Mouse (Mus musculus): ENCODE measurements around the gene Stard10. TPM values are rescaled to one million over a fixed set of nuclear protein-coding genes. Genes with fewer than 3 reads are reported as not detected.

The Stard10 gene
- polyA plus RNA-seq, 1 experiment = 114 TPM

GRCm38 (mm10) chr7:101328621-101329158 lies 11.8 kb downstream of the Stard10 start:
- TF ChIP-seq CTCF (IDR thresholded peaks at IDR 0.05; ENCODE audit: control insufficient read depth, insufficient read depth, low read length) (no peak), POLR2A (IDR thresholded peaks at IDR 0.05; ENCODE audit: borderline replicate concordance, control insufficient read depth, low read depth, low read length) (no peak)
- no peak overlapping the region for H3K4me3 ChIP-seq (replicated peaks; ENCODE audit: control insufficient read depth, low read depth, low read length)
- H3K27ac ChIP-seq (ENCODE audit: control insufficient read depth, insufficient read depth, low read depth, low read length, poor library complexity) = no peak overlapping the region
- no peaks in the 10 kb centered on the region; the same call in 1 of the 2 replicates for H3K4me1 ChIP-seq (ENCODE audit: control insufficient read depth, insufficient read depth, low read length)
- 65% methylated on average over 4 of the region's 4 CpGs for WGBS

- TF ChIP-seq POLR2A (IDR thresholded peaks at IDR 0.05; ENCODE audit: borderline replicate concordance, control insufficient read depth, low read depth, low read length) = no peak
- TF ChIP-seq CTCF (IDR thresholded peaks at IDR 0.05; ENCODE audit: control insufficient read depth, insufficient read depth, low read length) = no peak
- WGBS = 86% methylated on average over 4 of the region's 4 CpGs
- H3K4me1 ChIP-seq (ENCODE audit: control insufficient read depth, insufficient read depth, low read length) = no peaks in the 10 kb centered on the region; the same call in 1 of the 2 replicates
- no peak overlapping the region for H3K4me3 ChIP-seq (replicated peaks; ENCODE audit: control insufficient read depth, low read depth, low read length)
- H3K27ac ChIP-seq (ENCODE audit: control insufficient read depth, insufficient read depth, low read depth, low read length, poor library complexity) = no peak overlapping the region
Measured at GRCm38 (mm10) chr7:101329606-101330005, 12.7 kb downstream of the Stard10 start.

- no peak for TF ChIP-seq CTCF (IDR thresholded peaks at IDR 0.05; ENCODE audit: control insufficient read depth, insufficient read depth, low read length)
- no peak for TF ChIP-seq POLR2A (IDR thresholded peaks at IDR 0.05; ENCODE audit: borderline replicate concordance, control insufficient read depth, low read depth, low read length)
- Histone ChIP-seq H3K4me1 (ENCODE audit: control insufficient read depth, insufficient read depth, low read length) (no peaks in the 10 kb centered on the region), H3K4me3 (replicated peaks; ENCODE audit: control insufficient read depth, low read depth, low read length) (no peak overlapping the region), H3K27ac (ENCODE audit: control insufficient read depth, insufficient read depth, low read depth, low read length, poor library complexity) (no peak overlapping the region)
- WGBS = 87% methylated on average over 10 of the region's 10 CpGs
Measured at GRCm38 (mm10) chr7:101330074-101330840, 13.4 kb downstream of the Stard10 start.

GRCm38 (mm10) chr7:101330841-101331173 lies 13.9 kb downstream of the Stard10 start:
- no peak overlapping the region for H3K27ac ChIP-seq (ENCODE audit: control insufficient read depth, insufficient read depth, low read depth, low read length, poor library complexity)
- H3K4me1 ChIP-seq (ENCODE audit: control insufficient read depth, insufficient read depth, low read length) = no peaks in the 10 kb centered on the region
- H3K4me3 ChIP-seq (replicated peaks; ENCODE audit: control insufficient read depth, low read depth, low read length) = no peak overlapping the region
- TF ChIP-seq CTCF (IDR thresholded peaks at IDR 0.05; ENCODE audit: control insufficient read depth, insufficient read depth, low read length) = no peak
- TF ChIP-seq POLR2A (IDR thresholded peaks at IDR 0.05; ENCODE audit: borderline replicate concordance, control insufficient read depth, low read depth, low read length) = no peak
- 88% methylated on average over 4 of the region's 4 CpGs for WGBS

- whole genome bisulfite sequencing = 93% methylated on average over 5 of the region's 5 CpGs
- no peak overlapping the region for H3K4me3 ChIP-seq (replicated peaks; ENCODE audit: control insufficient read depth, low read depth, low read length)
- H3K4me1 ChIP-seq (ENCODE audit: control insufficient read depth, insufficient read depth, low read length) = no peaks in the 10 kb centered on the region
- no peak for TF ChIP-seq POLR2A (IDR thresholded peaks at IDR 0.05; ENCODE audit: borderline replicate concordance, control insufficient read depth, low read depth, low read length)
- no peak for TF ChIP-seq CTCF (IDR thresholded peaks at IDR 0.05; ENCODE audit: control insufficient read depth, insufficient read depth, low read length)
- H3K27ac ChIP-seq (ENCODE audit: control insufficient read depth, insufficient read depth, low read depth, low read length, poor library complexity) = no peak overlapping the region
Measured at GRCm38 (mm10) chr7:101332045-101332831, 15.4 kb downstream of the Stard10 start.

GRCm38 (mm10) chr7:101335228-101335627 lies 18.3 kb downstream of the Stard10 start:
- no peaks in the 10 kb centered on the region for H3K4me1 ChIP-seq (ENCODE audit: control insufficient read depth, insufficient read depth, low read length)
- no peak overlapping the region for H3K27ac ChIP-seq (ENCODE audit: control insufficient read depth, insufficient read depth, low read depth, low read length, poor library complexity)
- TF ChIP-seq CTCF (IDR thresholded peaks at IDR 0.05; ENCODE audit: control insufficient read depth, insufficient read depth, low read length) (no peak), POLR2A (IDR thresholded peaks at IDR 0.05; ENCODE audit: borderline replicate concordance, control insufficient read depth, low read depth, low read length) (no peak)
- WGBS = 75% methylated on average over 2 of the region's 2 CpGs
- H3K4me3 ChIP-seq (replicated peaks; ENCODE audit: control insufficient read depth, low read depth, low read length) = no peak overlapping the region

GRCm38 (mm10) chr7:101336686-101337085 lies 19.8 kb downstream of the Stard10 start:
- WGBS = 86% methylated on average over 3 of the region's 3 CpGs
- TF ChIP-seq POLR2A (IDR thresholded peaks at IDR 0.05; ENCODE audit: borderline replicate concordance, control insufficient read depth, low read depth, low read length) = no peak
- TF ChIP-seq CTCF (IDR thresholded peaks at IDR 0.05; ENCODE audit: control insufficient read depth, insufficient read depth, low read length) = no peak
- Histone ChIP-seq H3K27ac (ENCODE audit: control insufficient read depth, insufficient read depth, low read depth, low read length, poor library complexity) (no peak overlapping the region), H3K4me1 (ENCODE audit: control insufficient read depth, insufficient read depth, low read length) (no peaks in the 10 kb centered on the region; the same call in 1 of the 2 replicates), H3K4me3 (replicated peaks; ENCODE audit: control insufficient read depth, low read depth, low read length) (no peak overlapping the region)

GRCm38 (mm10) chr7:101337401-101337800 lies 20.5 kb downstream of the Stard10 start:
- TF ChIP-seq POLR2A (IDR thresholded peaks at IDR 0.05; ENCODE audit: borderline replicate concordance, control insufficient read depth, low read depth, low read length) (no peak), CTCF (IDR thresholded peaks at IDR 0.05; ENCODE audit: control insufficient read depth, insufficient read depth, low read length) (no peak)
- Histone ChIP-seq H3K27ac (ENCODE audit: control insufficient read depth, insufficient read depth, low read depth, low read length, poor library complexity) (no peak overlapping the region), H3K4me1 (ENCODE audit: control insufficient read depth, insufficient read depth, low read length) (no peaks in the 10 kb centered on the region; the same call in 1 of the 2 replicates), H3K4me3 (replicated peaks; ENCODE audit: control insufficient read depth, low read depth, low read length) (no peak overlapping the region)
- WGBS = 87% methylated on average over 3 of the region's 3 CpGs

Measured in bone marrow, adult 2 months (tissue).